Mouse (Mus musculus): Measurements from ENCODE around the gene Relb.

The Relb gene

DNA sequence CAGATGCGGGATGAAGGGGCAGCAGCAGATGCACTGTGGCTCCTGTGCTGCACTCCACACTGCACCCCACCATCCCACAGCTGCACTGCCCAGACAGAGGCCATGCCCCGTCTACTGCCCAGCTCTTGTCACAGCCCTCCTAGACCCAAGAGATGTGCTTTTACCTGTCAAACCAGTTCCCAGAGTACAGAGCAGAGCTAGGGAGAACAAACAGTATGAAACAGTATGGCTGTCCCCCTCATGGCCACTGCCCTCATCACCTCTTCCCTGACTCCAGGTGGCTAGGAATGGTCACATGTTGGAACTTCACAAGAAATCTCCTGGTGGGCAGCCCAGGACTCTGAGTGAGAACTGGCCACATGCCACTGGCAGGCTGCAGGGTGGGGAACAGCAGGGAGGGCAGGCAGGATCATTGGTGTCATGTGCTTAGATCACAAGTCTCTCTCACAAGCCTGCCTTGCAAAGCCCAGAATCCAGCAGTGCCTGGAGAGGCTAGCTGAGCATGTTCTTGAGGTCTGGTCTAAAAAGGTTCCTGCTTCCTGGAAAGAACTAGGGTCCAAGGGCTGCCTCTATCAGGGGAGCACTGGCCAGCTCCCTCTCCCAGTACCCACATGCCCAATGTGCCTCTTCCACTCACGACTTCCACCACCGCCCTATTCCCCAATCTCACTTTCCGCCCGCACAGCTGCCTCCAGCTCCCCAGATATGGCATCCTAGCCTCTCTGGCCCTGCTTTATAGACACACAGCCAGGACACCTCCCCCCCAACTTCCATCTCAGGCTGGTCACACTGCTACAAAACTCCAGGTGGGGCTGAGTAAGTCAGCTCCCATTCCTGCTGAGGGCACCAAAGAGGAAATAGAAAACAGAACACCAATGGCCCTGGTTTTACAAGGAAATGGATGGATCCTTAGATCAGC lies 71.0 kb downstream of the Relb start:
- no peak for DNase-seq (ENCODE audit: low read depth, low spot score)

DNA sequence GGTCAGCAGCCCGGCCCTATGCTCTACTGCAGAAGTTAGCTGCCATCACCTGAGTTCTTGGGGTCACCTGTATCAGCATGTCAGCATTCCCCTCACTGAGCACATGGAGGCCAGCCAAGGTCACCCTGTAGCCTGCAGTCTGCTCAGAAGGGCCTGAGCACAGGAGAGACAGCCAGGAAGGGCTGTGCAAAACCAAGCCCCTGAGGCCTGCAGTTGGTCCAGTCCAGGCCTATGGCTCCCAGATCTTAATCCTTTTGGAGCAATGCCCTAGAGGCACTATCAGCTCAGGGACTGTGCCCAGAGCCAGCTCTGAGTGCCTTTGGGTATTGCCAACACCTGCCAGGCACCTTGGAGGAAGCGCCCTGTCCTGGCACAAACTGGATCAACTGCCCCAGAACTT lies 72.2 kb downstream of the Relb start:
- DNase-seq (ENCODE audit: low read depth, low spot score) = no peak
